Mouse (Mus musculus): ENCODE data around the gene Dpp4.

The Dpp4 gene

DNA sequence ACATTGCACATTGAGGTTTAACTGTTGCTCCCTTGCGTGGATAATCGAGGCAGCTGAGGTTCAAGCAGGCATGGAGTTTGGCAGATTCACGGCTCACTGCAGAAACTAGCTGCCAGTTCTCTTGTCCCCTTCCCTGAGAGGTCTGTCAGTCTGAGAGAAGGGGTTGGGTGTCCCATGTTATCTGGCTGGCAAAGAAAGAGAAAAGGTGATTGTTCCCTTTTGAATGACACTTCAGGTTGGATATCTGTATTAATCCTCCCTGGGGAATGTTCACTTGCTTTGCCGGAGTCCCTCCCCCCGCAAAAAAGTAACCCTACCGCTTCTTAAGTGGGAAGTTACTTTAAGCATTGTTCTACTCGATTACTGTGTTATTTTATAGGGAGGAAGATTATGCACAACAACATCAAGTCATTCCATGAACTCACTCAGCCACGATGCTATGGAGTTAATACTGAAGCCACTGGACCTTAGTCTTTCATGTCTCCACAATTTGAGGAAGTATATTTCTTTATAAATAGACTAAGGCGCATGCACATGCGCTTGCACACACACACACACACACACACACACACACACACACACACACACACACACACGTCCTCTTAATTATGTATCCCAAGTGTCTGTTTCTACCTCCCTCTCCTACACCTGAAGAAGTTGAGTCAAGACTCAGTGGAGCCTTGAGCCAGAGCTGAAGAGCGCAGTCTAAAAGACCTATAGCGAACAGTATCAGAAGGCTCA lies at the start of gene Dpp4:
Gene Dpp4, minus strand, starts transcription at position 151 of the 741 bp plus-strand sequence.
- no peak for DNase-seq (ENCODE audit: low read depth, low spot score)

DNA sequence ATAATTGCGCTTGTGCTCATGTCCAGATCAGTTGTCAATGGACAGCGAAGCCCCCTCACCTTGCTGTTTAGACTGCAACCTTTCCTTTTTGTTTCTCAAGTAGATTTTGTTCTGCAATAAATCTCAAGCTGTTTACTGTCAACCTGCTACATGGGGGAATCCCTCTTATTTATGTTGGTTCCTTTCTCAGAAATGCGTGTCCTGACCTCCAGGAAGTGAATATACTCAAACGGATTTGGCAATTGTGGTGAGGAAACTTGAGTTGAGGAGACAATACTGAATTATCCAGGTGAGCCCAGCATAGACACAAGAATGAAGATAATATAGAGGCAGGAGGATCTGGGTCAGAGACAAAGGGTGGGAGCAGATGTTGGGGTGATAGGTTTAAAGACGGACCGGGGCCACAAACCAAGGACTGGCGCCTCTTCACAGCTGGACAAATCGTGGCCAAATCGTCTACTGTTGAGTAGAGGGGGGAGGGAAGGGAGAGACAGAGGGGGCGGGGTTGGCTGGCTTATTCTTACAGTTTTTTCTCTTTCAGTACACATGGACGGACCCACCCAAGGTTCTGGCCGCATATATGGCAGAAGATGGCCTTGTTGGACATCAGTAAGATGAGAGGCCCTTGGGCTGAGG lies 48.9 kb upstream of the Dpp4 start:
- no peak for DNase-seq (ENCODE audit: low read depth, low spot score)

DNA sequence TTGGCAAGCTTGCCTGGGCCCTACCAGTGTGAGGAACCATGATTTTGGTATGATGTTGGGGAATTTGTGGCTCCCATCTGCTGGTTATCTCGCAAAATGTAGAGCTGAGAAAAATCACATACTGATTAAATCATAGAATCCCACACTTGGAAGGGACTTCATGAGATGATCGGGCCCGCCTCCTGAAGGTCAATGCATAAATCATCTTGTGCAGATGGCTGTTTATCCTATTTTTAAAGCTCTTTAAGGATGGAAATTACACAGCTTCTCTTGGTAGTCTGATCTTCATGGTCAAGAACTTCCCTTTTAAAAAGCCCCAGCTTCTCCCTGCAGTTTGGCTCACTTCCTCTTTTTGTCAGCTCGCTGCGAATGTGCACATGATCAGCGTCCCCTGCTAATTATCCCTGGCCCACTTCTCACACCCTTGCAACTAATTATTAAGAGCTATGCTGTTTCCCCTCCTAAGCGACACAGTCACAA lies 48.2 kb upstream of the Dpp4 start:
- no peak for DNase-seq (ENCODE audit: low read depth, low spot score)

DNA sequence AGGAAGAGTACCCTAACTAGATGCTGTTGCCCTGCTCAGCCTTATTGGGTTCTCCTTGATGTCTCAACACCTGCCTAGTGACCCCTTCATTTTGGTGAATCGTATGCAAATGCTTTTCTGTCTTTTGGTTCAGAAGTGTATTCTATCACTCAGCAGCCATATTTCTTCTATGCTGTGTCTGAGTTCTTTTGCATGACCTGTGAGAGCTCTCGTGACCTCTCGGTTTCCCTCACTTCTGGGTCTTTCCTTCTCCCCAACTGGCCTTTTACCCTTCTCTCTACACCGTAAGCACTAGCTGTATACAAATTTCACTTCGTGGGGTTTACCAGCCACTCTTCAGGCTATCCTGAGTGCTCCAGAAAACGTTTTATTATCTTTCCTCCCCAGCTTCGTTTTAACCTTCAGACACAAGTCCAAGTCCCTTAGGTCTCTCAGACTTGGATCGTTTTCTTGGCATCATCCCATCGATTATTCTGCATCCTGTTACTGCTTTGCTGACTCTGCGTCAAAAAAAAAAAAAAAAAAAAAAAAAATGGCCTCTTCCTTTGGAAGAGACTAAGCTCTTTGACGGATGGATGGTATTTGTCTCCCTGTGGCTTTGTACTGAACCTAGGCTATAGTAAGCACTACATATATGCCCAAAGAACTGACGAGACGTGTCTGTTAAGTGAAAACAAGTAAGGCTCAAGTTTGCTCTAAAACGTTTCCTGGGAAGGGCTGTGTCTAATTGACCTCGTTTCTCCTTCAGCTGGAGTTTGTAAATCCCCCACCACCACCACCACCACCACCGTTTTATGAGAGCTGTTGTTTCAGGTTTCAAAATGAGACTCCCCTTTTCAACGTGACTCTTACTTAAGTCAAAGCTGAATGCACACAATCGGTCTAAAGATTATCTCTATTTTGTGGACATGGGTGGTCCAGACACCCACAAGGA lies 47.5 kb upstream of the Dpp4 start:
- DNase-seq (ENCODE audit: low read depth, low spot score): no peak

DNA sequence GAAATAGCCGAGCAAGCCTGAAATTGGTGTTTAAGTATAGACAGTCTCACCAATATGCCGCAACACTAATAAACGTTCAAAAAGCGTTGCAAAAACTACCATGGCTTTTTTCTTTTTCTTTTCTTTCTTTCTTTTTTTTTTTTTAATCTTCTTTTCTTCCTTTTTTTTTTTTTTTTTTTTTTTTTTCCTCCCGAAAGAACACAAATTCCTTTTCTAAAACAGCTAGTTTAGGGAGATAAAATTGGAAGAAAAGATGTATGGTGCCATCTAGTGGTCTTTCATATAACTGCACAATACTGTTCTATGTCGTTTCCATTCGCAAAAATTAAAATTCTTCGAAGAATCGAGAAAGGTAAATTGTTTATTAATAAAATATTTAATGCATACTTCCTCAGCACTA lies 46.0 kb upstream of the Dpp4 start:
- peak; percentile 20 for DNase-seq (ENCODE audit: low read depth, low spot score)

DNA sequence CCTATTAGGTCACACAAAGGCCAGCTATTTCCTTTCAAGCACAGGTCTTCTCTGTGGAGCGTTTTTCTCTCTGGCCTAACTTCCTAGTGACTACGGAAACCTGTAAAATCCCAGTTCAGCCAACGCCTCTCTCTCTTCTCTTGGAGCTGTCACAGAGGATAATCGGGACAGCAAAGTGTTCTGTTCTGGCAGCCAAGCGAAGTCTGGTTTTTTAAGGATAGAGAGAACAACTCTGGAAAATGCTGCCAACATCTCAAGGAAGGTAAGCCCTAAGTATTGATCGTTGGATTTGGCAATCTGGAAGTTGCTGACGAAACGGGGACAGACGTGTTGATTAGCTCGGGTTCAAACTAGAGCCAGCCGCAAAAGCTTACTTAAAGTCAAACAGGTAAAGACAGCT lies 43.0 kb upstream of the Dpp4 start:
- no peak for DNase-seq (ENCODE audit: low read depth, low spot score)

DNA sequence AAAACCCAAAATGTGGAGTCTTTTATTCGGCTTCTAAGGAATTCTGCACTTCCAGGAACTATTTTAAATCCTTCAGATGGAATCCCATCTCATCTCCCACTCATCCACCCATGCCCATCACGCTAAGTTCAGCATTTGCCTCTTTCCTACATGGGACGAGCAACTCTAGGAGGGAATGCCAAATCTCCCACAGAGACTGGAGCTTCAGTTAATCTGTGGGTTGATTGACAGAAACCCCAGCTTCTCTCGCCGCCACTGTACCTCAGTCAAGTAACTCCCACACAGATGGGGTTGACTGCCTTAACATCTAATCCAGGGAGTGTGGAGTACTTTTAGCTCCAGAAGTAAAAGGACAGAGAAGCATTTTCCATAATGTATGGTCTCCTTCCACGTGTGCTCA lies 42.0 kb upstream of the Dpp4 start:
- no peak for DNase-seq (ENCODE audit: low read depth, low spot score)

DNA sequence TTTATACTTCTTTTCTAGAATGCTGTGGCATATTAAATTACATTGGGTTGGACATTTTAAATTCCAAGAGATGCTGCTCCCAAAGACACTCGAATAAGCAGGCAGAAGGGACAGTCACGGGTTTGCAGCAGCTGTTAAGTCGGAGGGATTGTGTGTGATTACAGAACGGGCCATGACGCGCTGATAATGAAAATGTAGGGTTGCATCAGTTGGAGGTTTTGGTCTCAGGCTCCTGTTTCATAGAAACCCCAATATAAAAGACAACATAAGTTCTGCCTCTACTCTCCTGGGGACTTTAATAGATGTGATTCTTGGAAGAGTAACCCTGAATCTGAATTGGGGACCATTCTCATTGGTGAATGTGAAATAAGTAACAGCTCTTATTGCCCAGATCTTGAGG lies 38.3 kb upstream of the Dpp4 start:
- DNase-seq (ENCODE audit: low read depth, low spot score): no peak

DNA sequence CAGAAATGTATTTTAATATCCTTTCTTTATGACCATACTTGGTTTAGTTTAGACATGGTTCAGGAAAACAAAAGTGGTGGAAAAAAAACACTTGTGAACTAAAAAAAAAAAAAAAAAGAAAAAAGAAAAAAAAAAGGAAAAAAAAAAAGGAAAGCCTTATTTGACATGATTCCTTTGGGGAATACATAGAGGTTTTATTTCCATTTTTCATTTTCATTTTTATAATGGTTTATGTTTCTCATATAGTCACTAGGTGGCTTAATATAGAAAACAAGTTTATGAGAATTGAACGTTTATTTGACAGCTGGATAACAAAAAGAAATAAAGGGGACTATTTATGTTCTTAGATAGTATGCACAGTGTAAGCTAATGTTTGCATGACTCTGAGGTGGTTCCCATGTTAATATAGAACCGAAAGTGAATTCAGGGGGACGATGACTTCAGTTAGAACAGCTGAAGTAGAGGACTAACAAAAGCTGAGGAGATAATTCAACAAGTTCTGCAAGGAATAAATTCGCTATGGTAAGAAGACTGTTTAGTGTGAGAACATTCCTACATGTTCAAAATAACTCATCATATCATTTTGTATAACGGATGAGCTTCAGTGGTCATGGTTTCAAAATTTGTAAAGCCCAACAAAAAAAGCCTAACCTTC lies 37.8 kb upstream of the Dpp4 start:
- no peak for DNase-seq (ENCODE audit: low read depth, low spot score)

DNA sequence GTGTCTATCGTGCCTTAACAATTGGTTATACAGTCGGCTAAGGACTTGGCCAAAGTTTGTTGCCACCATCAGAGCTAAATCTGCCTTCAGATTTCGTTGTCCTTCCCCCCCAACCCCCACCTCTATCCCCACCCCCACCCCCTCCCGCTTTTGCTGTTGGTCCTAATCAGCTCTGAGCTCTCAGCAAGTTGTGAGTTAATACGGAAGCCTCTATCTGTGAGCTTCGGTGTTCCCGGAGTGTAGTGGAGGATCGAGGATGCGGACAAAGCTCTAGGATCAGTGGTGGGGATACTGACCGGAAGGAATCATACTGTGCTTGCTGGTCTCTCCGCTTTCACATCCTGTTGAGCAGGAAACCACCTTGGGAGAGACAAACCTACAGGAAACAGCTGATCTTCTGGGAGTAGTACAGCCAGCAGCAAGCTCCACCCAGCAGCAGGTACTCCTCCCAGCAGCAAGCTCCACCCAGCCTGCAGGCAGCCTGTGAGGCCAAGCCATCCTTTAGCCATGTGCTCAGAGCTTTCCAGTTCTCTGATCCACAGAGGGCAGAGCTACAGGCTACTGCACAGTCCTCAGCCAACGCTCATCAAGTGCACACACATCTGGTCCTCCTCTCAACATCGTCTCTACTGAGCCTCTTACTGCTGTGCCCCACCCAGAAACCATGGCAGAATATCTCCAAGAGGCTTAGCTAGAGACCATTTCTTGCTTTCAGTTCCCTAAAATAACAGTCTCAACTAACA lies 28.9 kb upstream of the Dpp4 start:
- DNase-seq (ENCODE audit: low read depth, low spot score): no peak

DNA sequence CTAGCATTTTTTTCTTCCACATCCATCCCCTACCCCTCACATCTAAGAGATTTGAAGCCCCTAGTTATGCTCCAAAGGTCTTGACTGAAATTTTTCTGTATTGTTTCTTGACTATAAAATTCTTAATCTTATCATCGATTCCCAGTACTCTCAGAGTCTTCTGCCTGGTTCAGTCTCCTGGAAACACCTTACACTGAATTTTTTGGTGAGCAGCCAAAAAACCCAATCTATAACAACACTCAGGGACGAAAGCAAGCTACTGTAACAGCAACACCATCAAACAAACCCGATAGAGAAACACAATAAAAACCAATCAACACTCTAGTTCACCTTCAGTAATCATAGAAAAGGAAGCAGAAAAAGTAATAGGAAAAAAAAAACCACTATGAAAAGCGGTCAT lies 28.1 kb upstream of the Dpp4 start:
- no peak for DNase-seq (ENCODE audit: low read depth, low spot score)

DNA sequence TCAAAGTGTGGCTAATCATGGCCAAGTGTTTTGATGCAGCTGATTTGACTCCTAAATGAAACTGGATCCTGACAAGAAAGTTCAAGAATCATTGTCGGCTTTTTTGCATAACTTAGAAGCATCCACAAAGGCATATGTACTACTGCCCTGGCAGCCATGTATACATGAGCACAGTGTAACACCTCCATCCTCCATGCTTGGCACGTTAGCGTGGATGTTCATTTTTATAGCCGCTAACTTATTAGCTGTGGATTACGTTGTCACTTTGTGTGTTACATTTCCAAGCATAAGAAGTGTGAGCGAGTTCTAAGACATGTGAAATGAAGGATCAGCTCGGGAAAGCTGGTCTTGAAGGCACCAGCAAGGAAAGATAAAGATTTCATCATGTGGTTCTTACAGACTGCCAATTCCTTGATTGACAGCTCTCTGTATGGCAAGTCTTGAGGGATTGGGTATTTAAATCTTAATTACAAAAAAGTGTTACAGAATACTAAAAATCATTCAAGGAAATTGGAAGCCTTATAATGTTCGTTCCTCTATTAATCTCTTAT lies 19.3 kb upstream of the Dpp4 start:
- no peak for DNase-seq (ENCODE audit: low read depth, low spot score)

DNA sequence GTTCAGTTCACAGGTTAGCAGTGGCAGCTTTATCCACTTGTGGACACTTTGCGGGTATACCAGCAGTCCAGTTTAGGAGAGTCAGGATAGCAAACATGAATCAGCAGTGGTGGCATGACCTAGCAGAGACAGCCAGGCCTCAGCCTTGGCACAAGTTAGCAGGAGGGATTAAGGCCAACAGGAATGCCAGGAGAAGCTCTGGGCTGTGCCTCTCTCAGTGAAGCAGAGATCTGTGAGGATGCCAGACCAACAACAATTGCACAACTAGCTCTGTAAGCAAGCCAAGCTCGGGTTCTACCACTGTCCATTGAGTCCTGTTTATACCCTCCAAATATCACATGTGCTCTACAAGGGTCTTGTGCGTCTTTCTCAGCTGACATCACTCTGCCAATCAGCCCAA lies 13.9 kb upstream of the Dpp4 start:
- no peak for DNase-seq (ENCODE audit: low read depth, low spot score)

DNA sequence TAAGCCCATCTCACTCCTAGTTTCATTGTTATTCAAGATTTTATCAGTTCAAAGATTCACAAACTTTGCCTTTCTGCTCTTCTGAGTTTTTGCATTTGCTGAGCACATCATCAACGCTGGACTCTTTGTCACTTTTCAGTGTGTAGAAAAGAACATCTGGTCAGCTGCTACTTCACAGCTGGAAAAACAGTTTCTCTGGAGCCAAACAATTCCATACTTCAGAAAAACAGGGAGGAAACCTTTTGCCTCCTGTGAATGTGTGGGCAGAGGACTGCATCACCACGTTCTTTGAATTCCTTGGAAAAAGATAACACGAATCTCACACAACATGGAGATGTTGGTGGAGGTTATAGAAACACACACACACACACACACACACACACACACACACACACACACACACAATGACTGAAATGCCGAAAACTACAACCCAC lies 11.3 kb upstream of the Dpp4 start:
- no peak for DNase-seq (ENCODE audit: low read depth, low spot score)

DNA sequence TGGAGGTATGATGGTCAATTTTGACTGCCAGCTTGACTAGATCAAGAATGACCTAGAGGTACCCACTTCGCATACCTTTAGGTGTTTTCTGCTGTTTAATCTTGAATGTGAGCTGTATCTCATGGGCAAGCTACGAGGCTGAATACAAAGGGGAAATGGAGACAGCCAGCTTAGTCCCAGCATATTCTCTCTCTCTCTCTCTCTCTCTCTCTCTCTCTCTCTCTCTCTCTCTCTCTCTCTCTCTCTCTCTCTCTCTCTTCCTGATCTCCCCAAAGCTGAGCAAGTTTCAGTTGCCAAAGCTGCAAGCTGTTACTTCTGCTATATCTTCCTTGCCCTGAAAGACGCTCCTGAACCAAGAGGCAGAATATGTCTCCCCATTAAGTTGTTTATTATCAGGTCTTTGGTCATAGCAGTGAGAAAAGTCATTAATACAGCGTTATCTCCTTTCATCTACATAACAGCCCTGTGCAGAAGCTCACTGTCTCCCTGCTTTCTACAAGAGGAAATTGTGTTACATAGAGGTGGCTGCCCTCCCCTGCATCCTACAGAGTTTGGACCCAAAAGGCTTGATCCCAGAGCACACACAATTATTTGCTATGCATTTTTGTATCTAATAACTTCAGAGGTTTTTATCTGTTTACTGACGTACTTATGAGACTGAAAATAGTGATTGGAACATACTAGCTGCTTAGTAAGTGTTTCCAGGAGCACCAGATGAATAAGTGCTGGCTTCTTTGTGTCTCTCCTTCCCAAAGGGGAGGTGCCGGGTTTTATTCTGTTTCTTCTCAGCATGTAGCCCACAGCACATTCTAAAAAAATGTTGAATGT lies 10.7 kb upstream of the Dpp4 start:
- DNase-seq (ENCODE audit: low read depth, low spot score): no peak

DNA sequence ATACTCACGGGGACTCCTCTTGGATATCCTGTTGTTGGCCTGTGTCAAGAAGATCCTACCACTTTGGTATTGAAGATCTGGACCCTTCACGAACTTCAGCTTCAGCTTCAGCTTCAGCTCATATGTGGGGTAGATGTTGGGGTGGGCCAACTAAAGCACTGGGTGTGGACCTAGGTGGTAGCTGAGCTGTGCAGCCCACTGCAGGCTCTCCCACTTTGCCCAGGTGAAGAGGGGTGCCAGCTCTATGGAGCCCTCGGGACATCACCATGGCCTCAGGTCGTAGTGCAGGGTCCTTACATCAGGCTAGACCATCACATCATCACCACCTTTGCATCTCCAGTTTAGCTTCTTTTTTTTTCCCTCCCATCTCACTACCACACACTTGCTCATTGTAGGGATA lies 9.2 kb upstream of the Dpp4 start:
- no peak for DNase-seq (ENCODE audit: low read depth, low spot score)

DNA sequence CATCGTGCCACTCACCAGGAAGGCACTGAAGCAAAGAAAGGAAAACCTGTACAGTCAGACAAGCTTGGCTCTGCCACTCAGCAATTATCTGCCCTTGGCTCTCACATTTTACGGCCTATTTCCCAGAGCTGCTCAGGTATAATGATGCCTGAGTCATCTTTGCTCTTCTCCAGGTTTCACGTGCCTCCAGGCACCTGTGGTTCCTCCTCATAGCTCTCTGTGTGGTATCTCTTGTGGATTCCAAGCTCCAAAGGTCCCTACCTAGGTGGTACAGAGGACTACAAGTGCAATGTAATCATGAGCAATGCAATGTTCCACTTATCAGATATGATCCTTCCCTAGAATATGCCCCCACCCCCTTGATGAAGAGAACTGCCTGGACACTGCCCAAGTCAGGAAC lies 8.0 kb upstream of the Dpp4 start:
- no peak for DNase-seq (ENCODE audit: low read depth, low spot score)

DNA sequence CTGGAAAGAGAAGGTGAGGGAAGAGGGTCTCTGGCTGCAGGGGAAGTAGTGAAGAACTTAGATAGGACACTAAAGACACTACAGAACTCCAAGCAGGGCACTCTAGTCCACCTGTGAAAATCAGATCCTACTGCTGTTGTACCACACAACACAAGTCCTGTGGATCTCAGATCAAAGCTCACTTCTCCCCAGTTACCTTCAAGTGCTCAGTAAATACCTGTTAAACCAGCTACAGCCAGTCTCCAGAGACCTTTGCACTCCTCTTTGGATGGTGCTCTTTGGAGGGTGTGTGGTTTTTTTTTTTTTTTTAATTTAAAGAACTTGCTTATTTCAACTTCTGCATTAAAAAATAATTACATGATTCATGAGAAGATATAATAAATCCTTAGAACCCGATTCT lies 5.2 kb upstream of the Dpp4 start:
- no peak for DNase-seq (ENCODE audit: low read depth, low spot score)

DNA sequence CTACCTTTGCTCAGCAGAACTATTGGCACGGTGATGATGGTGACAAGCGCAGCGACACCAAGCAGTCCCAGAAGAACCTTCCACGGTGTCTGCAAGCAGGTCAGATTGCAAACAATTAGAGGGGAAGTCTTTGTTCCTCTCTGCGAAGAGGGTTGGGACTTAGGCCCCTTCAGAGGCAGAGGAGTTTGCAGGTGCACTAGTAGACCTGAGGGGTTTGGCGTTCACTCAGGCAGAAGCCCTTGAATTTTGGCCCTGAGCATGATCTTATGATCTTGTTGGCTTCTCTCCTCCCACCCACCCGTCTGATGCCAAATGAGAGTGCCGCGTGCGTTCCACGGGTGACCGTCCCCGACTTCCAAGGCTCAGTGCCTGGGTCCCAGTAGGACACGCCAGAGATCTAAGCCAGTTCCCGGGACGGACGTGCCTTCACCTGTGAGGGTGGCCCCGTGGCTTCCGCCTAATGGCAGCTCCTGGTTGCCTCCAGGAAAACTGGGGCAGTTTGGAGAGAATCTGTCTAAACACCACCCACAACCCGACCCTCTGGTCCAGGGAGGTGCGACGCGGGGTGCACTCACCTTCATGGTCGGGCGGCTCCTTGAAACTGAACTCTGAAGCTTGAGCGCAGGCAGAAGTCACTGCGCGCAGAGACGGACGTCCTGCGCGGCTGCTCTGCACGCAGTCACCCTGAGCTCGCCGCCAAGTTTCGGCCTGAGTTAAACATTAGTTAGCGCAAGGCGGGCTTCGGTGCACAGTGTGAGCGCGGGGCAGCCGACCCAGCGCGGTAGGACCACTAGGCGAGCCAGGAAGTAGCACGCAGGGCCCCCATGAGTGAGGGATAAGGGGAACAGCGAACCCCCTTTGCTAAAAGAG lies 585 bp downstream of the Dpp4 start:
- DNase-seq (ENCODE audit: low read depth, low spot score): no peak

All from retina, postnatal 7 days (tissue).